Mouse (Mus musculus): Measurements from ENCODE around the gene Crxos. TPM values are rescaled to one million over a fixed set of nuclear protein-coding genes. Genes with fewer than 3 reads are reported as not detected.

Crxos gene
- total RNA-seq, 4 experiments from 2014 or later = 0.21 to 0.44 TPM; not detected in 2

Other genes starting within 250 kb of the Crxos start
- not detected for gene Obox3, start 242.7 kb upstream of the Crxos start, total RNA-seq (2022)
- not detected for gene Obox5, start 132.5 kb upstream of the Crxos start, total RNA-seq (2022)
- gene Obox6, start 42.9 kb upstream of the Crxos start, total RNA-seq (2022) = not detected
- not detected for gene Crx, start 2.6 kb upstream of the Crxos start, total RNA-seq (2022)
- 1,000 to 10,000 TPM in 3 of 4 experiments, 100 to 1,000 TPM in 1; 989 to 1,128 (median 1,052) TPM for gene Selenow, start 39.8 kb downstream of the Crxos start, total RNA-seq (2022)
- 100 to 1,000 TPM; 114 to 149 (median 128) TPM for gene Nop53, start 63.5 kb downstream of the Crxos start, total RNA-seq (2022)
- gene Ehd2, start 85.0 kb downstream of the Crxos start, total RNA-seq (2022) = 1 to 10 TPM; 4.6 to 5.9 (median 5.2) TPM
- 10 to 100 TPM; 10.2 to 15.0 (median 13.0) TPM for gene Bicra, start 165.3 kb downstream of the Crxos start, total RNA-seq (2022)
- gene Zfp541, start 179.2 kb downstream of the Crxos start, total RNA-seq (2022) = under 1 TPM; 0.59 to 0.81 (median 0.68) TPM
- 100 to 1,000 TPM; 256 to 282 (median 272) TPM for gene Napa, start 215.8 kb downstream of the Crxos start, total RNA-seq (2022)
- 10 to 100 TPM; 41.8 to 46.6 (median 42.4) TPM for gene Kptn, start 237.3 kb downstream of the Crxos start, total RNA-seq (2022)
- 100 to 1,000 TPM; 210 to 222 (median 213) TPM for gene Slc8a2, start 247.2 kb downstream of the Crxos start, total RNA-seq (2022)

Measured in left cerebral cortex, adult 8-10 months (tissue).